Mouse (Mus musculus) cerebral cortex, adult 2 months (tissue): Measurements from ENCODE around the gene Lysmd1.

Source experiments
- WGBS: fragments of 180-500 bp; shearing (Covaris S2); methylation state at CpG from one replicate; pipeline ENCODE4 v1.1.7; 2018; 5-methylcytosine and 5-hydroxymethylcytosine counted together

Gene Lysmd1

GRCm38 (mm10) chr3:95139586-95140288 lies 5.8 kb downstream of the Lysmd1 start:
- 74% methylated on average over 25 of the region's 25 CpGs for WGBS

GRCm38 (mm10) chr3:95140289-95140595 lies 6.4 kb downstream of the Lysmd1 start:
- 73% methylated on average over 18 of the region's 18 CpGs for WGBS

GRCm38 (mm10) chr3:95140795-95141194 lies 6.9 kb downstream of the Lysmd1 start:
- WGBS, result 95% methylated on average over 6 of the region's 6 CpGs

DNA sequence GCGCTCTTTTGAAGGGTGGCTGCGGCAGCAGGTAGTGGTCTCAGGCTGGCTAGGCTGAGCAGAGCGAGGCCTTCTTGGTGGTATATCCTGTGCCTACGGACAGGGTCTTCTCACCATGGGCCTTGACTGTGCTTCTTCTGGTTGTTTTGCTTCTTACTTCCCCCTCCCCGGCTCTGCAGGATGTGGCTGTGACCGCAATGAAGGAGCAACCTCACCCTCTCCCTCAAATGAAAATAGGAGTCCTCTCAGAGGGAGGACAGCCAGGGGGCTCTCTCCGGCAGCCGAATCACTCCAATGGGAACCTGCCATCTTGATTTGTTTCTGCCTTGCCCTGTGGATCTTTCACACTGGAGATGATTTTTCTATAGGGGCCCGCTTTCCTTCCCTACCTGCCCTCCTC lies 7.6 kb downstream of the Lysmd1 start:
- 90% methylated on average over 9 of the region's 9 CpGs for WGBS

GRCm38 (mm10) chr3:95141952-95142616 lies 8.2 kb downstream of the Lysmd1 start, which contains the start of gene Tnfaip8l2:
Gene Tnfaip8l2 (minus strand): TSS chr3:95142360.
- 79% methylated on average over 10 of the region's 10 CpGs for WGBS

- WGBS, result 13% methylated on average over 5 of the region's 5 CpGs
Observed at GRCm38 (mm10) chr3:95142617-95143011, 8.7 kb downstream of the Lysmd1 start.

DNA sequence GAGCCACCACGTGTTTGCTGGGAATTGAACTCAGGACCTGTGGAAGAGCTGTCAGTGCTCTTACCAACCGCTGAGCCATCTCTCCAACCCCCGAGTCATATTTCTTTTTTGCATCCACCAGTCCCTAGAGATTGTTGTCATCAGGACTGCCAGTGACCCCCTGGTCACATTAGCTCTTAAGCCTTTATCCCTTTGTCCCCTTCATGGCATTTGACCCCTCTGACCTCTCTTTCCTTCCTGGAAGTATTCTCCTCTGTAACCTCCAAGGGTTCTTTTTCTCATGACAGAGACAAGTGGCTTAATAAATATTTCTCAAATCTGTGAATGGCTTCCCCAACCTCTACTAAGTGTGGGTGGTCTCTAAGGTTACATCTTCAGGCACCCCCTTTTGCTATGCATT lies 14.0 kb downstream of the Lysmd1 start:
- WGBS, result 70% methylated on average over 3 of the region's 3 CpGs

DNA sequence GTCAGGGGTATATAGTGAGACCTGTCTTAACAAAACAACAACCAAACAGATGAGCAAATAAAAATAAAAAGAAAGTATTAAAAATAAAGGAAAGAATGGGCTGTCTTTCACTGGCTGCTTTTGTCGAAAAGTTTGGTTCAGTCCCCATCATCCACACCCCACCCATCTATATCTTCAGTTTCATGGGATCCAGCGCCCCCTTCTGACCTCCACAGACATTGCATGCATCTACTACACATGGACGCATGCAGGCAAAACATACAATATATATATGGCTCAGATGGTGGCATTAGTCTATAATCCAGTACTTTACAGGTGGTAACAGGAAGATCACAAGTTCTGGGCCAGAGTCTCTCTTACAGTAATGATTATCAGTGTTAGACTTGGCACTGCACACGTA lies 20.0 kb downstream of the Lysmd1 start:
- 43% methylated on average over 4 of the region's 4 CpGs for WGBS

DNA sequence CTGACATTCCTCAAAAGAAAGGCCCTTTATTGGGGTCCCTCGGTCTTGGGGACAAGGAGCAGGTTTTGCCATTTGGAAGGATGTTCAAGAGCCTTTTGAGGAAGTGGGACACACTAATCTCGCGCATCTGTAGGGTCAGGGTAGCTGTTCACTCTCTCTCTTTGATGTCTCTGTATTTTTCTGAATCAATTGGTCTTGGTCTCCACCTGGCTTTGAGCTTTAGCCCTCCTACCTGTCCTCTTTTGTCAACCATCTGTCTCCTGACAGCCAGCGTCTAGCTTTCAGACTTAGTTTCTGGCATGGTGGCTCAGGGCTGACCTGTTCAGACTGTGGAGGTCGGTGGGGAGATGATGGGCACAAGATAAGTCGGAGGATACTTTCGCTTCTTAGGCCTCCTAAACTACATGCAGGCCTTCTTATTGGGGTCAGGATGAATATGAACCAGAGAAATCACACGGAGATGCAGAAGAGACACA lies 25.7 kb downstream of the Lysmd1 start:
- WGBS, result 29% methylated on average over 8 of the region's 8 CpGs

- under 1% methylated on average over 66 of the region's 66 CpGs for WGBS
Observed at GRCm38 (mm10) chr3:95159987-95160963, 26.4 kb downstream of the Lysmd1 start, which contains the start of gene Sema6c. Gene Sema6c (plus strand): TSS chr3:95160457.

DNA sequence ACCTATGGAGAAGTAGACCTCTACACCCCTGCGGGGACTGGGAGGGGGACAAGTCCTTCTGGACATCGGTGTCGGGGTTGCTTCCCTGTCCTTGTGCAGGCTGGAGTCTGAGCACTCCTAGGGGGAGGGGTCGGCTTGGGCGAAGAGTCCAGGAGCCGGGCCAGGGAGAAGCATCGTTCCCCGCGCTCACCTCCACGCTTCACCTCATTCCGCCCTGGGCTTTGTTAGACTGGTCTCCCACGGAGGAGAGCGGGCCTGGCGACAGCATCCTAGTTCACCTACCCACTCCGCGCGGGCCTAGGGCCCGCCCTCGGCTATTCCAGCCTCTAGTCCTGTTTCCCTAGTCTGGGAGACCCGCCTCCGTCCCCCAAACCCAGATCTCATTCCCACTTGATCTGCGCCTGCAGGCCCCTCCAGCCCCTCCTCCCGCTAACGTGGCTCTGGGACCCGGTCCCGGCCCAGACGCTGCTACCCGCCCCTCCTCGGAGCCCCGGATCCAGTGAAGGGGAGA lies 27.2 kb downstream of the Lysmd1 start:
- 3% methylated on average over 30 of the region's 30 CpGs for WGBS

GRCm38 (mm10) chr3:95161618-95162344 lies 27.9 kb downstream of the Lysmd1 start:
- 18% methylated on average over 9 of the region's 9 CpGs for WGBS

DNA sequence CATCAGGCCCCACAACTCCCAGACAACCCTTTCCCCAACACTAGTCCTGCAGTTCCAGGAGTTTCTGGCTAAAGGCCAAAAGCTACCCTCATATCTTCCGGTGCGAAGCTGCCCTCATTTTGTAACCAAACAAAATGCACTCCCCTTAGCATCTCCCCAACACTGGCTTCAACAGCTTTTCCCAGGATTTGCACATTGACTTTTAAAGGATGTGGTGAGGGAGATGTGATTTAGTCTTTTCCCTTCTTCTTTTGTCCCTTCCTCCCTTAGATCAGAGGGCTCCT lies 28.4 kb downstream of the Lysmd1 start:
- WGBS, result 33% methylated on average over 2 of the region's 2 CpGs

DNA sequence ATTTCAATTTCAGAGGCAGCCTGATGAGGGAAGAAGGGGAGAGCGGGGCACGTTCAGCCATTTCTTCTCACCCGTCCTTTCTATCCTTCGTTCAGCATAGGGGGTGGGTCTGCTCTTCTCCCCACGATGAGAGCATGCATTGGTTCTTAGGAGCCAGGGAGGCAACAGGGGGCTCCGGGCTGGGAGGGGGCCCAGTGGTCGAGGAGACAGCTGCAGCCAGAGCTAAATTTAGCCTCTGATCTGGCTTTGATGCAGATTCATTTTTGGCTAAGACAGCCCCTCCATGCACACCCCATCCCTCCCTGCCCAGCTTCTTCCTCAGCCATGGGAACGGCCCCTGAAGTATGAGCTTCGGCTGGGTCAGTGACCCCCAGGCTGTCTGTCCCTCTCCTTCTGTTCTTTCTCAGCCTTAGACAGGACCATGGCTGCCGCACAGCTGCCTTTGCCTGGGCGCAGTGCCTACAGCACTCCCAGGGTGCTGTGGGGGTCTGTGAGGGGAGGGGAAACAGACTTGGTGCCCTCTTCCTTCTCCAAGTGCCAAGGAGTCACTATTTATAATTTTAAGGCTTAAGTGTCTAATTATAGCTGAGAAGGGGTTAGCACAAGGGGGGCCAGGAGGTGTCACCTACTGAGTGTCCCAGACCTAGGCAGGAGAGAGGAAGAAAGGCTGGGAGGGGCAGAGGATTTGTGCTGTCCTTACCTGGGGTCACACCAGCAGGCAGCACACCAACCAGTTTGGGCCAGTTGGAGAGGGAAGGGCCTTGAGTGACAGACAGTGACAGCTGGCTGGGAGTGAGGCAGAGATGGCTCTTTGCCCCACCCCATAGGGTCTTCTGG lies 29.7 kb downstream of the Lysmd1 start:
- 60% methylated on average over 11 of the region's 11 CpGs for WGBS

- WGBS, result 77% methylated on average over 5 of the region's 5 CpGs
Observed at GRCm38 (mm10) chr3:95164256-95164550, 30.3 kb downstream of the Lysmd1 start.

- WGBS, result 75% methylated on average over 5 of the region's 5 CpGs
Observed at GRCm38 (mm10) chr3:95164840-95165239, 31.0 kb downstream of the Lysmd1 start.

DNA sequence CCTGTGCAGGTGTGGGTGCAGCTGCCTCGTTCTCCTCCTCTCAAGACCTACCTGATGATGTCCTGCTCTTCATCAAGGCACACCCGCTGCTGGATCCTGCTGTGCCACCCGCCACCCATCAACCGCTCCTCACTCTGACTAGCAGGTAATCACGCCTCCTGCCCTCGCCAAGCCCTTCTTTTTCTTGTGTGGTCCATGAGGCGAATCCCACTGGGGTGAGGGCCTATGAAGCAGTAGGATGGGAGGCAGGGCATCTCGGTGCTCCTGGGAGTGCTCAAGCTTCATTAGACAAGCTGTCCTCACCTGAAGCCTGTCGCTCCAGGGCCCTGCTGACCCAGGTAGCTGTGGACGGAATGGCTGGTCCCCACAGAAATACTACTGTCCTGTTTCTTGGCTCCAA lies 36.1 kb downstream of the Lysmd1 start:
- 95% methylated on average over 10 of the region's 10 CpGs for WGBS

DNA sequence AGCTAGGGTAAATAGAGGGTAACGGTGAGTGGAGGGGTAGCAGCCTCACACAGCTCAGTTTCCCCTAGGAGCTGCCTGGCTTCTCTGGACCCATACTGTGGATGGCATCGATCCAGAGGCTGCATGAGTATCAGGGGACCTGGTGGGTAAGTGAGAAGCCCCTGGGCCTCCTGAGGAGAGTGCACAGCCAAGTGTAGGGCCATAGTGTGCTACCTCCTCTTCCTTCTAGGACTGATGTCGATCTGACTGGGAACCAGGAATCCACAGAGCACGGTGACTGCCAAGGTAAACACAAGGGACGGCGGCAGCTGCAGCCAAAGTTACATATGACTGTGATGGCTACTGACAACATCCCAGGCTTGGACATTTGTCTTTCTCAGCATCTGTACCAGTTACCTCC lies 37.2 kb downstream of the Lysmd1 start:
- WGBS, result 69% methylated on average over 6 of the region's 6 CpGs

GRCm38 (mm10) chr3:95172526-95173255 lies 38.8 kb downstream of the Lysmd1 start:
- WGBS, result 49% methylated on average over 84 of the region's 84 CpGs
